Mouse (Mus musculus): ENCODE data around the gene Wdfy4. TPM values are rescaled to one million over a fixed set of nuclear protein-coding genes. Genes with fewer than 3 reads are reported as not detected.

Gene Wdfy4
- polyA plus RNA-seq, 1 experiment, result not detected

- no peak overlapping the region for H3K27ac ChIP-seq (ENCODE audit: insufficient read depth, low read length)
- TF ChIP-seq EP300 (IDR thresholded peaks at IDR 0.05; ENCODE audit: insufficient read depth, low read depth, low read length), result no peak
- no peak for TF ChIP-seq CTCF (IDR thresholded peaks at IDR 0.05; ENCODE audit: low read depth, low read length)
- no peak for TF ChIP-seq POLR2A (IDR thresholded peaks at IDR 0.05; ENCODE audit: insufficient read depth, low read length)
- no peaks in the 10 kb centered on the region for H3K4me1 ChIP-seq (ENCODE audit: control insufficient read depth, insufficient read depth, low read length)
- no peak overlapping the region for H3K4me3 ChIP-seq (ENCODE audit: low read depth, low read length)
- H3K36me3 ChIP-seq (ENCODE audit: control insufficient read depth, insufficient read depth, low read length, poor library complexity, severe bottlenecking), result no peaks in the 10 kb centered on the region
- no peaks in the 10 kb centered on the region for H3K27me3 ChIP-seq (ENCODE audit: control insufficient read depth, insufficient read depth, low read length, poor library complexity, severe bottlenecking)
- H3K9ac ChIP-seq (ENCODE audit: low read depth, poor library complexity, severe bottlenecking), result no peak overlapping the region
- no peaks in the 10 kb centered on the region for H3K9me3 ChIP-seq (replicated peaks; ENCODE audit: control insufficient read depth, insufficient read depth, low read length, poor library complexity, severe bottlenecking)
Observed at GRCm38 (mm10) chr14:32932220-32932619, 253.1 kb downstream of the Wdfy4 start.

- Histone ChIP-seq H3K4me1 (ENCODE audit: control insufficient read depth, insufficient read depth, low read length) (no peaks in the 10 kb centered on the region), H3K9ac (ENCODE audit: low read depth, poor library complexity, severe bottlenecking) (no peak overlapping the region), H3K4me3 (ENCODE audit: low read depth, low read length) (no peak overlapping the region), H3K27ac (ENCODE audit: insufficient read depth, low read length) (no peak overlapping the region), H3K27me3 (ENCODE audit: control insufficient read depth, insufficient read depth, low read length, poor library complexity, severe bottlenecking) (no peaks in the 10 kb centered on the region), H3K36me3 (ENCODE audit: control insufficient read depth, insufficient read depth, low read length, poor library complexity, severe bottlenecking) (no peaks in the 10 kb centered on the region), H3K9me3 (replicated peaks; ENCODE audit: control insufficient read depth, insufficient read depth, low read length, poor library complexity, severe bottlenecking) (no peaks in the 10 kb centered on the region)
- TF ChIP-seq EP300 (IDR thresholded peaks at IDR 0.05; ENCODE audit: insufficient read depth, low read depth, low read length), result no peak
- no peak for TF ChIP-seq CTCF (IDR thresholded peaks at IDR 0.05; ENCODE audit: low read depth, low read length)
- TF ChIP-seq POLR2A (IDR thresholded peaks at IDR 0.05; ENCODE audit: insufficient read depth, low read length), result no peak
Observed at GRCm38 (mm10) chr14:32931709-32932108, 253.6 kb downstream of the Wdfy4 start.

GRCm38 (mm10) chr14:32923871-32924270 lies 261.4 kb downstream of the Wdfy4 start:
- H3K9me3 ChIP-seq (replicated peaks; ENCODE audit: control insufficient read depth, insufficient read depth, low read length, poor library complexity, severe bottlenecking), result no peaks in the 10 kb centered on the region
- TF ChIP-seq CTCF (IDR thresholded peaks at IDR 0.05; ENCODE audit: low read depth, low read length) (no peak), POLR2A (IDR thresholded peaks at IDR 0.05; ENCODE audit: insufficient read depth, low read length) (no peak), EP300 (IDR thresholded peaks at IDR 0.05; ENCODE audit: insufficient read depth, low read depth, low read length) (no peak)
- H3K4me1 ChIP-seq (ENCODE audit: control insufficient read depth, insufficient read depth, low read length), result no peaks in the 10 kb centered on the region
- H3K27ac ChIP-seq (ENCODE audit: insufficient read depth, low read length), result no peak overlapping the region
- H3K9ac ChIP-seq (ENCODE audit: low read depth, poor library complexity, severe bottlenecking), result no peak overlapping the region
- H3K4me3 ChIP-seq (ENCODE audit: low read depth, low read length), result no peak overlapping the region
- no peaks in the 10 kb centered on the region for H3K36me3 ChIP-seq (ENCODE audit: control insufficient read depth, insufficient read depth, low read length, poor library complexity, severe bottlenecking)
- no peaks in the 10 kb centered on the region for H3K27me3 ChIP-seq (ENCODE audit: control insufficient read depth, insufficient read depth, low read length, poor library complexity, severe bottlenecking)

- TF ChIP-seq POLR2A (IDR thresholded peaks at IDR 0.05; ENCODE audit: insufficient read depth, low read length) (no peak), CTCF (IDR thresholded peaks at IDR 0.05; ENCODE audit: low read depth, low read length) (no peak), EP300 (IDR thresholded peaks at IDR 0.05; ENCODE audit: insufficient read depth, low read depth, low read length) (no peak)
- no peak overlapping the region for H3K9ac ChIP-seq (ENCODE audit: low read depth, poor library complexity, severe bottlenecking)
- H3K4me1 ChIP-seq (ENCODE audit: control insufficient read depth, insufficient read depth, low read length), result no peaks in the 10 kb centered on the region
- H3K9me3 ChIP-seq (replicated peaks; ENCODE audit: control insufficient read depth, insufficient read depth, low read length, poor library complexity, severe bottlenecking), result no peaks in the 10 kb centered on the region; the same call in 1 of the 2 replicates
- no peak overlapping the region for H3K27ac ChIP-seq (ENCODE audit: insufficient read depth, low read length)
- no peaks in the 10 kb centered on the region for H3K36me3 ChIP-seq (ENCODE audit: control insufficient read depth, insufficient read depth, low read length, poor library complexity, severe bottlenecking)
- H3K4me3 ChIP-seq (ENCODE audit: low read depth, low read length), result no peak overlapping the region
- no peaks in the 10 kb centered on the region for H3K27me3 ChIP-seq (ENCODE audit: control insufficient read depth, insufficient read depth, low read length, poor library complexity, severe bottlenecking)
Observed at GRCm38 (mm10) chr14:32917919-32918318, 267.4 kb downstream of the Wdfy4 start.

GRCm38 (mm10) chr14:32915360-32915759 lies 269.9 kb downstream of the Wdfy4 start:
- Histone ChIP-seq H3K9ac (ENCODE audit: low read depth, poor library complexity, severe bottlenecking) (no peak overlapping the region), H3K27ac (ENCODE audit: insufficient read depth, low read length) (no peak overlapping the region), H3K36me3 (ENCODE audit: control insufficient read depth, insufficient read depth, low read length, poor library complexity, severe bottlenecking) (no peaks in the 10 kb centered on the region), H3K4me1 (ENCODE audit: control insufficient read depth, insufficient read depth, low read length) (no peaks in the 10 kb centered on the region), H3K9me3 (replicated peaks; ENCODE audit: control insufficient read depth, insufficient read depth, low read length, poor library complexity, severe bottlenecking) (no peaks in the 10 kb centered on the region; the same call in 1 of the 2 replicates), H3K4me3 (ENCODE audit: low read depth, low read length) (no peak overlapping the region), H3K27me3 (ENCODE audit: control insufficient read depth, insufficient read depth, low read length, poor library complexity, severe bottlenecking) (no peaks in the 10 kb centered on the region)
- TF ChIP-seq CTCF (IDR thresholded peaks at IDR 0.05; ENCODE audit: low read depth, low read length) (no peak), POLR2A (IDR thresholded peaks at IDR 0.05; ENCODE audit: insufficient read depth, low read length) (no peak), EP300 (IDR thresholded peaks at IDR 0.05; ENCODE audit: insufficient read depth, low read depth, low read length) (no peak)

- Histone ChIP-seq H3K27ac (ENCODE audit: insufficient read depth, low read length) (no peak overlapping the region), H3K9ac (ENCODE audit: low read depth, poor library complexity, severe bottlenecking) (no peak overlapping the region), H3K4me3 (ENCODE audit: low read depth, low read length) (no peak overlapping the region), H3K36me3 (ENCODE audit: control insufficient read depth, insufficient read depth, low read length, poor library complexity, severe bottlenecking) (no peaks in the 10 kb centered on the region), H3K4me1 (ENCODE audit: control insufficient read depth, insufficient read depth, low read length) (no peaks in the 10 kb centered on the region), H3K9me3 (replicated peaks; ENCODE audit: control insufficient read depth, insufficient read depth, low read length, poor library complexity, severe bottlenecking) (no peaks in the 10 kb centered on the region), H3K27me3 (ENCODE audit: control insufficient read depth, insufficient read depth, low read length, poor library complexity, severe bottlenecking) (no peaks in the 10 kb centered on the region)
- TF ChIP-seq EP300 (IDR thresholded peaks at IDR 0.05; ENCODE audit: insufficient read depth, low read depth, low read length) (no peak), CTCF (IDR thresholded peaks at IDR 0.05; ENCODE audit: low read depth, low read length) (no peak), POLR2A (IDR thresholded peaks at IDR 0.05; ENCODE audit: insufficient read depth, low read length) (no peak)
Observed at GRCm38 (mm10) chr14:32911187-32911586, 274.1 kb downstream of the Wdfy4 start.

Other genes with a start within 250 kb of the Wdfy4 start
- gene Lrrc18, start 194.1 kb downstream of the Wdfy4 start, polyA plus RNA-seq (2011; ENCODE audit: insufficient read depth, insufficient read length, low read depth, missing spikeins), result 0.38 and 0.67 TPM in 2 replicates
- gene Arhgap22, start 28.5 kb upstream of the Wdfy4 start, polyA plus RNA-seq (2011; ENCODE audit: insufficient read depth, insufficient read length, low read depth, missing spikeins), result 10.8 and 12.9 TPM in 2 replicates

Data from ES-Bruce4 (cell line).